Mouse (Mus musculus): ENCODE results near the gene Evi2a. TPM values are rescaled to one million over a fixed set of nuclear protein-coding genes. Genes with fewer than 3 reads are reported as not detected.
A peak's percentile ranks its signal among the peaks of the same experiment; 100 is the strongest.

Gene Evi2a
- polyA plus RNA-seq, 1 experiment from 2014 or later = 3.0 TPM

GRCm38 (mm10) chr11:79528601-79529000 is 1.8 kb downstream of the Evi2a start:
- Histone ChIP-seq H3K4me3 (ENCODE audit: low read depth, low read length) (no peak overlapping the region), H3K4me1 (ENCODE audit: control insufficient read depth, insufficient read depth, low read length) (no peaks in the 10 kb centered on the region), H3K27me3 (ENCODE audit: control insufficient read depth, insufficient read depth, low read length) (no peaks in the 10 kb centered on the region), H3K9me3 (ENCODE audit: control insufficient read depth, low read length) (no peaks in the 10 kb centered on the region), H3K9ac (ENCODE audit: low read length) (no peak overlapping the region), H3K36me3 (ENCODE audit: control insufficient read depth, insufficient read depth, low read length) (no peaks in the 10 kb centered on the region), H3K27ac (ENCODE audit: low read depth, low read length) (no peak overlapping the region), H3K4me2 (no peak overlapping the region)
- 91% methylated on average over 3 of the region's 3 CpGs for WGBS
- ATAC-seq (ENCODE audit: low FRiP score) (no peak), DNase-seq (ENCODE audit: low spot score, missing footprints) (peak; percentile 19)

GRCm38 (mm10) chr11:79527739-79528384 is 2.5 kb downstream of the Evi2a start:
- ATAC-seq (ENCODE audit: low FRiP score) = no peak
- Histone ChIP-seq H3K27ac (ENCODE audit: low read depth, low read length) (no peak overlapping the region), H3K36me3 (ENCODE audit: control insufficient read depth, insufficient read depth, low read length) (no peaks in the 10 kb centered on the region), H3K4me3 (ENCODE audit: low read depth, low read length) (no peak overlapping the region), H3K4me1 (ENCODE audit: control insufficient read depth, insufficient read depth, low read length) (no peaks in the 10 kb centered on the region), H3K9me3 (ENCODE audit: control insufficient read depth, low read length) (no peaks in the 10 kb centered on the region), H3K4me2 (no peak overlapping the region), H3K9ac (ENCODE audit: low read length) (no peak overlapping the region), H3K27me3 (ENCODE audit: control insufficient read depth, insufficient read depth, low read length) (no peaks in the 10 kb centered on the region)
- 90% methylated on average over 5 of the region's 5 CpGs for WGBS
- DNase-seq (ENCODE audit: low spot score, missing footprints) = peak; percentile 53

GRCm38 (mm10) chr11:79527015-79527738 is 3.2 kb downstream of the Evi2a start:
- Histone ChIP-seq H3K27ac (ENCODE audit: low read depth, low read length) (no peak overlapping the region), H3K36me3 (ENCODE audit: control insufficient read depth, insufficient read depth, low read length) (no peaks in the 10 kb centered on the region), H3K9me3 (ENCODE audit: control insufficient read depth, low read length) (no peaks in the 10 kb centered on the region), H3K9ac (ENCODE audit: low read length) (no peak overlapping the region), H3K4me2 (no peak overlapping the region), H3K4me1 (ENCODE audit: control insufficient read depth, insufficient read depth, low read length) (no peaks in the 10 kb centered on the region), H3K27me3 (ENCODE audit: control insufficient read depth, insufficient read depth, low read length) (no peaks in the 10 kb centered on the region), H3K4me3 (ENCODE audit: low read depth, low read length) (no peak overlapping the region)
- ATAC-seq (ENCODE audit: low FRiP score) (no peak), DNase-seq (ENCODE audit: low spot score, missing footprints) (peak; percentile 28)
- WGBS = 92% methylated on average over 15 of the region's 15 CpGs

GRCm38 (mm10) chr11:79526549-79526948 is 3.9 kb downstream of the Evi2a start:
- no peaks in the 10 kb centered on the region for H3K9me3 ChIP-seq (ENCODE audit: control insufficient read depth, low read length)
- no peak overlapping the region for H3K27ac ChIP-seq (ENCODE audit: low read depth, low read length)
- H3K27me3 ChIP-seq (ENCODE audit: control insufficient read depth, insufficient read depth, low read length) = no peaks in the 10 kb centered on the region
- H3K4me2 ChIP-seq = no peak overlapping the region
- H3K9ac ChIP-seq (ENCODE audit: low read length) = no peak overlapping the region
- H3K4me1 ChIP-seq (ENCODE audit: control insufficient read depth, insufficient read depth, low read length) = no peaks in the 10 kb centered on the region
- no peak overlapping the region for H3K4me3 ChIP-seq (ENCODE audit: low read depth, low read length)
- 93% methylated on average over 3 of the region's 3 CpGs for WGBS
- no peak for ATAC-seq (ENCODE audit: low FRiP score)
- H3K36me3 ChIP-seq (ENCODE audit: control insufficient read depth, insufficient read depth, low read length) = no peaks in the 10 kb centered on the region
- DNase-seq (ENCODE audit: low spot score, missing footprints) = no peak

GRCm38 (mm10) chr11:79524310-79524575 is 6.2 kb downstream of the Evi2a start:
- WGBS = 91% methylated on average over 1 of the region's 1 CpGs
- Histone ChIP-seq H3K36me3 (ENCODE audit: control insufficient read depth, insufficient read depth, low read length) (no peaks in the 10 kb centered on the region), H3K4me3 (ENCODE audit: low read depth, low read length) (no peak overlapping the region), H3K9ac (ENCODE audit: low read length) (no peak overlapping the region), H3K4me2 (no peak overlapping the region), H3K27ac (ENCODE audit: low read depth, low read length) (no peak overlapping the region), H3K9me3 (ENCODE audit: control insufficient read depth, low read length) (no peaks in the 10 kb centered on the region), H3K27me3 (ENCODE audit: control insufficient read depth, insufficient read depth, low read length) (no peaks in the 10 kb centered on the region), H3K4me1 (ENCODE audit: control insufficient read depth, insufficient read depth, low read length) (no peaks in the 10 kb centered on the region)
- DNase-seq (ENCODE audit: low spot score, missing footprints) (no peak), ATAC-seq (ENCODE audit: low FRiP score) (no peak)

GRCm38 (mm10) chr11:79523560-79524309 is 6.7 kb downstream of the Evi2a start, which contains the start of gene Evi2b:
Gene Evi2b, minus strand, starts transcription at chr11:79523762.
- no peak within 1 kb of the TSS for H3K4me3 ChIP-seq (ENCODE audit: low read depth, low read length)
- H3K27ac ChIP-seq (ENCODE audit: low read depth, low read length) = no peak within 1 kb of the TSS
- H3K4me2 ChIP-seq = no peak within 1 kb of the TSS
- H3K9ac ChIP-seq (ENCODE audit: low read length) = no peak within 1 kb of the TSS
- no peaks in the 10 kb centered on the region for H3K4me1 ChIP-seq (ENCODE audit: control insufficient read depth, insufficient read depth, low read length)
- peak; percentile 37 for DNase-seq (ENCODE audit: low spot score, missing footprints)
- 90% methylated on average over 10 of the region's 10 CpGs for WGBS
- H3K27me3 ChIP-seq (ENCODE audit: control insufficient read depth, insufficient read depth, low read length) = no peaks in the 10 kb centered on the region
- no peaks in the 10 kb centered on the region for H3K9me3 ChIP-seq (ENCODE audit: control insufficient read depth, low read length)
- ATAC-seq (ENCODE audit: low FRiP score) = no peak
- no peaks in the 10 kb centered on the region for H3K36me3 ChIP-seq (ENCODE audit: control insufficient read depth, insufficient read depth, low read length)

- Histone ChIP-seq H3K9me3 (ENCODE audit: control insufficient read depth, low read length) (no peaks in the 10 kb centered on the region), H3K4me2 (no peak overlapping the region), H3K36me3 (ENCODE audit: control insufficient read depth, insufficient read depth, low read length) (no peaks in the 10 kb centered on the region), H3K4me3 (ENCODE audit: low read depth, low read length) (no peak overlapping the region), H3K9ac (ENCODE audit: low read length) (no peak overlapping the region), H3K27me3 (ENCODE audit: control insufficient read depth, insufficient read depth, low read length) (no peaks in the 10 kb centered on the region), H3K27ac (ENCODE audit: low read depth, low read length) (no peak overlapping the region), H3K4me1 (ENCODE audit: control insufficient read depth, insufficient read depth, low read length) (no peaks in the 10 kb centered on the region)
- ATAC-seq (ENCODE audit: low FRiP score) (no peak), DNase-seq (ENCODE audit: low spot score, missing footprints) (peak; percentile 10)
- WGBS = 89% methylated on average over 1 of the region's 1 CpGs
Measured at GRCm38 (mm10) chr11:79522944-79523343, 7.5 kb downstream of the Evi2a start.

- DNase-seq (ENCODE audit: low spot score, missing footprints) = peak; percentile 72
- Histone ChIP-seq H3K4me1 (ENCODE audit: control insufficient read depth, insufficient read depth, low read length) (no peaks in the 10 kb centered on the region), H3K9ac (ENCODE audit: low read length) (no peak overlapping the region), H3K36me3 (ENCODE audit: control insufficient read depth, insufficient read depth, low read length) (no peaks in the 10 kb centered on the region), H3K4me2 (no peak overlapping the region), H3K4me3 (ENCODE audit: low read depth, low read length) (no peak overlapping the region), H3K27me3 (ENCODE audit: control insufficient read depth, insufficient read depth, low read length) (no peaks in the 10 kb centered on the region), H3K9me3 (ENCODE audit: control insufficient read depth, low read length) (no peaks in the 10 kb centered on the region), H3K27ac (ENCODE audit: low read depth, low read length) (no peak overlapping the region)
- no peak for ATAC-seq (ENCODE audit: low FRiP score)
Measured at GRCm38 (mm10) chr11:79521930-79522329, 8.5 kb downstream of the Evi2a start.

GRCm38 (mm10) chr11:79520772-79521171 is 9.6 kb downstream of the Evi2a start:
- no peaks in the 10 kb centered on the region for H3K4me1 ChIP-seq (ENCODE audit: control insufficient read depth, insufficient read depth, low read length)
- no peaks in the 10 kb centered on the region for H3K36me3 ChIP-seq (ENCODE audit: control insufficient read depth, insufficient read depth, low read length)
- peak; percentile 83 for DNase-seq (ENCODE audit: low spot score, missing footprints)
- no peak overlapping the region for H3K4me3 ChIP-seq (ENCODE audit: low read depth, low read length)
- H3K27me3 ChIP-seq (ENCODE audit: control insufficient read depth, insufficient read depth, low read length) = no peaks in the 10 kb centered on the region
- no peaks in the 10 kb centered on the region for H3K9me3 ChIP-seq (ENCODE audit: control insufficient read depth, low read length)
- no peak overlapping the region for H3K9ac ChIP-seq (ENCODE audit: low read length)
- H3K4me2 ChIP-seq = no peak overlapping the region
- H3K27ac ChIP-seq (ENCODE audit: low read depth, low read length) = no peak overlapping the region
- no peak for ATAC-seq (ENCODE audit: low FRiP score)
